Mouse (Mus musculus): ENCODE measurements around the gene Hs6st2.

DNA sequence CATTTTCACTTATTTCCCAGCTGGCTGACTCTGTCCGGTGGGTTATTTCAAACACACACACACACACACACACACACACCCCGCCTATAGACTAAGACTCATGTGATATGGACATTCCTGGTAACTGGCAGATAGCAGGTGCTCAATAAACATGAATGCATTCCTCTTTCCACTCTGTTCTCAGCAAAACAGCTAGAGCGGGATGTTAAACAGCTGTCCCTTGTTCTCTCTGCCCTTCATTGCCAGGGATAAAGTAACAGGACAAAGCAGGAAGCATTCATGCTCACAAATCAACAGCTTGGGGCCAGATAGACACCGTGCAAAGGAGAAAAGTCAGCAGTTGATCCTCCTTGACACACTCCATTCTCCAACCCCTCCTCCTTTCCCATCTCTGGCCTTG, 17.4 kb upstream of the Hs6st2 start:
- TF ChIP-seq POLR2A (IDR thresholded peaks at IDR 0.05; ENCODE audit: insufficient read depth, low read length) (no peak), CTCF (IDR thresholded peaks at IDR 0.05; ENCODE audit: low read depth, low read length) (no peak), EP300 (IDR thresholded peaks at IDR 0.05; ENCODE audit: insufficient read depth, low read depth, low read length) (no peak)

All from ES-Bruce4 (cell line).